8 mouse cellular contexts compared by ENCODE assay signal in the genomic region with DNA sequence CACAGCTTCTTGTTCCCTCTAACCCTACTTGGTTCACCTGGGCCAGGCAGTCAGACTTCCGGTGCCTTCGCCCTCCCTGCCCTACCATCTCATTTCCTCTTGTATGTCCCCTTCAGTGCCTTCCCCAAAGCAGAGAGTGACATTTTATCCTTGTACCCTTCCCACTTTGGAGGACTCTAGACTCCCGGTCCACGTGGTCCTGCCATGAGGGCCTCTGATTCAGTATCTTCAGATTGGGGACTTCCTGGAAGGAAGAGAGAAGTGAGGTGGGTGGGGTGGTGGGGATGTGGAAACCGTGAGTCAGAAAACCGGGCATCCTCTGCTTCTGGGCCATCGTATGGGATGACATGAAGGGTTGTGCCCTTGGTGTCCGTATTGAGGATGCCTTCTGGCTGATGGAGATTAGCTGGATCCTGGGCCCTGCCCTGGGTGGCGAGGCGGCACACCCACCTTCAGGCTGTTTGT. TPM values are rescaled to one million over a fixed set of nuclear protein-coding genes. Genes with fewer than 3 reads are reported as not detected.
A peak's percentile ranks its signal among the peaks of the same experiment; 100 is the strongest.
DNase-seq lines count a peak whose midpoint lies in the region; ATAC-seq and TF ChIP-seq lines count a peak whose summit lies in the region.

No protein-coding gene starts in this region.

- peak overlapping the region; percentile 70 for H3K4me3 ChIP-seq in embryonic fibroblast, embryonic 13.5 days (ENCODE audit: insufficient read depth, low read length)
- 0 out of 2 replicates have a peak overlapping the region, but pooled peaks have one; percentile 8 for H3K4me3 ChIP-seq in hindbrain, embryonic 16.5 days (ENCODE audit: low read length)
- peak overlapping the region; percentile 70 for H3K4me3 ChIP-seq in lung, adult 2 months (replicated peaks; ENCODE audit: extremely low read depth, low read depth, low read length)
- H3K4me3 ChIP-seq in neural tube, embryonic 13.5 days, result peak overlapping the region; percentile 52; the same call in 1 of the 2 replicates
- no peak overlapping the region for H3K4me3 ChIP-seq in cerebellum, adult 2 months (replicated peaks; ENCODE audit: insufficient read depth, low read depth, low read length)

- ATAC-seq in hindbrain, embryonic 16.5 days, result no peak
- ATAC-seq in neural tube, embryonic 13.5 days (ENCODE audit: low read depth), result no peak

- no peak for TF ChIP-seq CTCF in embryonic fibroblast, embryonic 13.5 days (IDR thresholded peaks at IDR 0.05; ENCODE audit: borderline replicate concordance, insufficient read depth, low read length)
- TF ChIP-seq CTCF in lung, adult 2 months (IDR thresholded peaks at IDR 0.05; ENCODE audit: insufficient read depth, low read length), result no peak
- no peak for TF ChIP-seq CTCF in cerebellum, adult 2 months (IDR thresholded peaks at IDR 0.05; ENCODE audit: borderline replicate concordance, insufficient read depth, low read depth, low read length)

- TF ChIP-seq POLR2A in embryonic fibroblast, embryonic 13.5 days (IDR thresholded peaks at IDR 0.05; ENCODE audit: low read depth, low read length), result no peak; the same call in 1 of the 2 replicates
- TF ChIP-seq POLR2A in lung, adult 2 months (IDR thresholded peaks at IDR 0.05; ENCODE audit: borderline replicate concordance, extremely low read depth, low read depth, low read length), result no peak
- TF ChIP-seq POLR2A in cerebellum, adult 2 months (IDR thresholded peaks at IDR 0.05; ENCODE audit: borderline replicate concordance, insufficient read depth, low read length), result no peak

- H3K9me3 ChIP-seq in hindbrain, embryonic 16.5 days (ENCODE audit: control insufficient read depth, low read length), result no peaks in the 10 kb centered on the region
- no peaks in the 10 kb centered on the region for H3K9me3 ChIP-seq in neural tube, embryonic 13.5 days

- peak; percentile 56 for DNase-seq in MEL-GATA-1-ER (ENCODE audit: extremely low read depth, low read depth)
- DNase-seq in lung, adult 2 months, result peak; percentile 48
- DNase-seq in cerebellum, adult 8-10 months, result no peak
- no peak for DNase-seq in cerebellum, adult 2 months
- DNase-seq in layer of hippocampus, postnatal 36 days, result no peak

- H3K4me1 ChIP-seq in embryonic fibroblast, embryonic 13.5 days (ENCODE audit: control insufficient read depth, insufficient read depth, low read length), result no peaks in the 10 kb centered on the region
- peaks cover 17% of the 10 kb centered on the region for H3K4me1 ChIP-seq in hindbrain, embryonic 16.5 days (ENCODE audit: control insufficient read depth, insufficient read depth, low read depth, low read length)
- peaks cover 2% of the 10 kb centered on the region for H3K4me1 ChIP-seq in lung, adult 2 months (ENCODE audit: control insufficient read depth, insufficient read depth, low read length)
- peaks cover 41% of the 10 kb centered on the region for H3K4me1 ChIP-seq in neural tube, embryonic 13.5 days (replicated peaks)
- H3K4me1 ChIP-seq in cerebellum, adult 2 months (ENCODE audit: control insufficient read depth, insufficient read depth, low read length), result no peaks in the 10 kb centered on the region

- no peaks in the 10 kb centered on the region for H3K36me3 ChIP-seq in hindbrain, embryonic 16.5 days (ENCODE audit: control insufficient read depth, insufficient read depth, low read length)
- no peaks in the 10 kb centered on the region for H3K36me3 ChIP-seq in neural tube, embryonic 13.5 days

- H3K27ac ChIP-seq in embryonic fibroblast, embryonic 13.5 days (ENCODE audit: insufficient read depth, low read length), result peak overlapping the region; percentile 67
- no peak overlapping the region for H3K27ac ChIP-seq in hindbrain, embryonic 16.5 days (ENCODE audit: low read depth, low read length)
- H3K27ac ChIP-seq in neural tube, embryonic 13.5 days (replicated peaks), result no peak overlapping the region
- H3K27ac ChIP-seq in cerebellum, adult 2 months (ENCODE audit: insufficient read depth, low read length), result no peak overlapping the region

- 0 out of 2 replicates have a peak overlapping the region, but pooled peaks have one; percentile 20 for H3K9ac ChIP-seq in hindbrain, embryonic 16.5 days (ENCODE audit: low read depth, low read length)
- H3K9ac ChIP-seq in neural tube, embryonic 13.5 days, result peak overlapping the region; percentile 22

- H3K4me2 ChIP-seq in hindbrain, embryonic 16.5 days (ENCODE audit: low read length), result peak overlapping the region; percentile 93
- peak overlapping the region; percentile 97 for H3K4me2 ChIP-seq in neural tube, embryonic 13.5 days

- no peaks in the 10 kb centered on the region for H3K27me3 ChIP-seq in hindbrain, embryonic 16.5 days (replicated peaks; ENCODE audit: control insufficient read depth, insufficient read depth, low read length)
- peaks cover 14% of the 10 kb centered on the region for H3K27me3 ChIP-seq in neural tube, embryonic 13.5 days
- H3K27me3 ChIP-seq in cerebellum, adult 2 months (ENCODE audit: control insufficient read depth, insufficient read depth, low read length), result no peaks in the 10 kb centered on the region

- 30% methylated on average over 10 of the region's 10 CpGs for WGBS in hindbrain, embryonic 16.5 days
- 19% methylated on average over 10 of the region's 10 CpGs for WGBS in lung, adult 2 months
- 20% methylated on average over 10 of the region's 10 CpGs for WGBS in neural tube, embryonic 13.5 days
- 57% methylated on average over 10 of the region's 10 CpGs for WGBS in cerebellum, adult 2 months

RNA-seq across cellular contexts. Expression of a gene that starts 2.1 kb away (rescaled TPM):
- polyA plus RNA-seq in embryonic fibroblast, embryonic 13.5 days (2011; ENCODE audit: insufficient read length, low read depth, missing spikeins), result 47.9 and 74.5 TPM in 2 replicates
- 9.6 and 11.5 TPM in 2 replicates for polyA plus RNA-seq in hindbrain, embryonic 16.5 days (2015; fragmentation: Nextera tagmentation; extraction: Ambion mirVana)
- 190 and 201 TPM in 2 replicates for polyA plus RNA-seq in lung, adult 2 months (2012; rRNA removed)
- 8.8 and 9.0 TPM in 2 replicates for polyA plus RNA-seq in neural tube, embryonic 13.5 days (2015; fragmentation: Nextera tagmentation; extraction: Ambion mirVana)
- polyA plus RNA-seq in cerebellum, adult 2 months (2012; rRNA removed), result 3.5 and 4.0 TPM in 2 replicates
- 1 to 10 TPM; 2.1 to 2.7 TPM for total RNA-seq in layer of hippocampus, postnatal 36 days (2021)

RNA-seq across cellular contexts. Expression of a gene that starts 32.4 kb away (rescaled TPM):
- polyA plus RNA-seq in embryonic fibroblast, embryonic 13.5 days (2011; ENCODE audit: insufficient read length, low read depth, missing spikeins), result 58.4 and 67.1 TPM in 2 replicates
- polyA plus RNA-seq in hindbrain, embryonic 16.5 days (2015; fragmentation: Nextera tagmentation; extraction: Ambion mirVana), result 159 and 170 TPM in 2 replicates
- 164 and 180 TPM in 2 replicates for polyA plus RNA-seq in lung, adult 2 months (2012; rRNA removed)
- polyA plus RNA-seq in neural tube, embryonic 13.5 days (2015; fragmentation: Nextera tagmentation; extraction: Ambion mirVana), result 155 and 174 TPM in 2 replicates
- polyA plus RNA-seq in cerebellum, adult 2 months (2012; rRNA removed), result 158 and 160 TPM in 2 replicates
- total RNA-seq in layer of hippocampus, postnatal 36 days (2021), result 100 to 1,000 TPM; 288 to 292 TPM

RNA-seq across cellular contexts. Expression of a gene that starts 33.3 kb away (rescaled TPM):
- 21.0 and 25.2 TPM in 2 replicates for polyA plus RNA-seq in embryonic fibroblast, embryonic 13.5 days (2011; ENCODE audit: insufficient read length, low read depth, missing spikeins)
- polyA plus RNA-seq in hindbrain, embryonic 16.5 days (2015; fragmentation: Nextera tagmentation; extraction: Ambion mirVana), result 46.9 and 48.4 TPM in 2 replicates
- 41.7 and 42.0 TPM in 2 replicates for polyA plus RNA-seq in lung, adult 2 months (2012; rRNA removed)
- polyA plus RNA-seq in neural tube, embryonic 13.5 days (2015; fragmentation: Nextera tagmentation; extraction: Ambion mirVana), result 40.0 and 45.9 TPM in 2 replicates
- polyA plus RNA-seq in cerebellum, adult 2 months (2012; rRNA removed), result 38.6 and 38.9 TPM in 2 replicates
- 10 to 100 TPM; 41.8 to 44.7 TPM for total RNA-seq in layer of hippocampus, postnatal 36 days (2021)

RNA-seq across cellular contexts. Expression of a gene that starts 45.0 kb away (rescaled TPM):
- 118 and 124 TPM in 2 replicates for polyA plus RNA-seq in embryonic fibroblast, embryonic 13.5 days (2011; ENCODE audit: insufficient read length, low read depth, missing spikeins)
- 447 and 505 TPM in 2 replicates for polyA plus RNA-seq in hindbrain, embryonic 16.5 days (2015; fragmentation: Nextera tagmentation; extraction: Ambion mirVana)
- polyA plus RNA-seq in lung, adult 2 months (2012; rRNA removed), result 206 and 228 TPM in 2 replicates
- 372 and 378 TPM in 2 replicates for polyA plus RNA-seq in neural tube, embryonic 13.5 days (2015; fragmentation: Nextera tagmentation; extraction: Ambion mirVana)
- 424 and 454 TPM in 2 replicates for polyA plus RNA-seq in cerebellum, adult 2 months (2012; rRNA removed)
- total RNA-seq in layer of hippocampus, postnatal 36 days (2021), result 100 to 1,000 TPM; 257 to 299 TPM

RNA-seq across cellular contexts. Expression of a gene that starts 59.4 kb away (rescaled TPM):
- polyA plus RNA-seq in embryonic fibroblast, embryonic 13.5 days (2011; ENCODE audit: insufficient read length, low read depth, missing spikeins), result 17.2 and 17.8 TPM in 2 replicates
- polyA plus RNA-seq in hindbrain, embryonic 16.5 days (2015; fragmentation: Nextera tagmentation; extraction: Ambion mirVana), result 5.2 and 6.5 TPM in 2 replicates
- 97.2 and 121 TPM in 2 replicates for polyA plus RNA-seq in lung, adult 2 months (2012; rRNA removed)
- 6.3 and 6.8 TPM in 2 replicates for polyA plus RNA-seq in neural tube, embryonic 13.5 days (2015; fragmentation: Nextera tagmentation; extraction: Ambion mirVana)
- polyA plus RNA-seq in cerebellum, adult 2 months (2012; rRNA removed), result 6.5 and 7.5 TPM in 2 replicates
- 1 to 10 TPM; 5.8 to 8.2 TPM for total RNA-seq in layer of hippocampus, postnatal 36 days (2021)

Comparison
In these comparisons a context has a peak if more than half of its experiments do, and no peak if none do; other contexts are left out.
1. DNase-seq: peak in MEL-GATA-1-ER (single experiment) and lung, adult 2 months (single experiment); none in cerebellum, adult 8-10 months (single experiment), cerebellum, adult 2 months (0 of 2) and layer of hippocampus, postnatal 36 days (0 of 2).